Mouse (Mus musculus) c-Kit-positive CD71-positive TER-119-positive erythroid progenitor cells, embryonic 14.5 days (primary cell): ENCODE results near the gene Itprip.

ENCODE experiments used
- DNase-seq: peaks from one replicate; pipeline ENCODE4 v3.0.0-alpha.2; 2013; ENCODE audit warnings: low spot score

The Itprip gene

GRCm38 (mm10) chr19:47914191-47914590 is 4.9 kb downstream of the Itprip start:
- no peak for DNase-seq

- no peak for DNase-seq
Measured at GRCm38 (mm10) chr19:47913344-47913743, 5.8 kb downstream of the Itprip start.

GRCm38 (mm10) chr19:47910751-47911150 is 8.3 kb downstream of the Itprip start:
- DNase-seq: no peak

- peak; percentile 28 for DNase-seq
Measured at GRCm38 (mm10) chr19:47910117-47910618, 8.9 kb downstream of the Itprip start.

GRCm38 (mm10) chr19:47909387-47910116 is 9.5 kb downstream of the Itprip start:
- DNase-seq: no peak

- DNase-seq: no peak
Measured at GRCm38 (mm10) chr19:47908961-47909371, 10.1 kb downstream of the Itprip start.

- no peak for DNase-seq
Measured at GRCm38 (mm10) chr19:47907596-47907995, 11.5 kb downstream of the Itprip start.

- no peak for DNase-seq
Measured at GRCm38 (mm10) chr19:47905603-47906002, 13.5 kb downstream of the Itprip start.

- DNase-seq: no peak
Measured at GRCm38 (mm10) chr19:47905081-47905480, 14.0 kb downstream of the Itprip start.

- no peak for DNase-seq
Measured at GRCm38 (mm10) chr19:47903679-47904078, 15.4 kb downstream of the Itprip start.

- no peak for DNase-seq
Measured at GRCm38 (mm10) chr19:47902316-47903201, 16.5 kb downstream of the Itprip start.

- no peak for DNase-seq
Measured at GRCm38 (mm10) chr19:47900558-47900957, 18.5 kb downstream of the Itprip start.

- peak; percentile 45 for DNase-seq
Measured at GRCm38 (mm10) chr19:47900012-47900411, 19.1 kb downstream of the Itprip start.

GRCm38 (mm10) chr19:47898472-47899079 is 20.5 kb downstream of the Itprip start:
- DNase-seq: peak; percentile 67

GRCm38 (mm10) chr19:47893092-47893491 is 26.0 kb downstream of the Itprip start:
- no peak for DNase-seq

- no peak for DNase-seq
Measured at GRCm38 (mm10) chr19:47891562-47892312, 27.4 kb downstream of the Itprip start.

- no peak for DNase-seq
Measured at GRCm38 (mm10) chr19:47890489-47891130, 28.5 kb downstream of the Itprip start.

- DNase-seq: no peak
Measured at GRCm38 (mm10) chr19:47888037-47888436, 31.1 kb downstream of the Itprip start.

GRCm38 (mm10) chr19:47887417-47887816 is 31.7 kb downstream of the Itprip start:
- DNase-seq: no peak

- DNase-seq: no peak
Measured at GRCm38 (mm10) chr19:47886617-47887016, 32.5 kb downstream of the Itprip start.

GRCm38 (mm10) chr19:47885886-47886285 is 33.2 kb downstream of the Itprip start:
- no peak for DNase-seq
